Mouse (Mus musculus) lung, postnatal 25 days (tissue): ENCODE data around the gene Smad9.
"Not testable (repeated sequence)": the region's sequence is repeated elsewhere in the genome, so short reads cannot be mapped to it uniquely, and the experiment has no call there.

ENCODE experiments used
- DNase-seq: peaks from one replicate; pipeline ENCODE4 v3.0.0; 2022; ENCODE audit warnings: low spot score

Smad9 gene

DNA sequence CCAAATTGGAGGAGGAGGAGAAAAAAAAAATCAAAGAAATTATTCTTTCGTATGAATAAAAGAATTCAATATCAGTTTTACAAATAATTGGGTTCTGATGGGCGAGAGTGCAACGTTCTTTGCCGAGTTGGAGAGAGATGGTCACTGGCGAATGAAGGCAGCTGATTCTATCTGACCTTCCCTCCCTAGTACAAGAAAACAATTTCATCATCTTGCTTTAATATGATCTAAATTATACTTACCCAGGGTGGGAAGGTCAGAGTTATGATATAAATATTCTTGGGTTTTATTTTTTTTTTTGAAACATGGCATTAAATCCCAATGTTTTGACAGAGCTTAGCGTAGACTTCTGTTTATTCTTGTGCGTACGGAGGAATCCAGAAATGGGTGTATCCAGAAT lies 2.1 kb downstream of the Smad9 start:
- DNase-seq = no peak

- no peak for DNase-seq
Measured at GRCm38 (mm10) chr3:54759211-54759610, 3.8 kb downstream of the Smad9 start.

- DNase-seq = no peak
Measured at GRCm38 (mm10) chr3:54760321-54761115, 5.1 kb downstream of the Smad9 start.

GRCm38 (mm10) chr3:54761258-54761657 lies 5.9 kb downstream of the Smad9 start:
- no peak for DNase-seq

- DNase-seq = peak; percentile 22
Measured at GRCm38 (mm10) chr3:54764418-54764817, 9.0 kb downstream of the Smad9 start.

GRCm38 (mm10) chr3:54765521-54765920 lies 10.1 kb downstream of the Smad9 start:
- not testable (repeated sequence) for DNase-seq

GRCm38 (mm10) chr3:54766034-54766433 lies 10.7 kb downstream of the Smad9 start:
- no peak for DNase-seq

DNA sequence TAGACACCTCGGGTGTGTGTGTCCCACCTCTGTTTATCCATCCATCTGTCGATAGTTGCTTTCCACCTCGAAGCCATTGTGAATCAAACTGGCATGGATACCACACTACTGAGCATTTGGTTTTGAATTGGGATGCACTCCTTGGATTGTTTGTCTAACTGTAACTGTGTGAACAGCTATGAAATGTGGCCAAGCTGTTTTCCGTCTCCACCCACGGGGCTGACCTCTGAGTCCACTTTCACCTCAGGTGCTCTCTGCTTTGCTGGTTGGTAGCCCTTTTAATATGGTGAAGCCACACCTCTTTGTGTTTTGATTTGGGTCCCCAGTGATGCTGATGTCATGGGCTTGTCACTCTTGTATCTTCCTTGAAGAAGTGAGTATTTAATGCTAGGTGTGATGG lies 11.4 kb downstream of the Smad9 start:
- DNase-seq = no peak

DNA sequence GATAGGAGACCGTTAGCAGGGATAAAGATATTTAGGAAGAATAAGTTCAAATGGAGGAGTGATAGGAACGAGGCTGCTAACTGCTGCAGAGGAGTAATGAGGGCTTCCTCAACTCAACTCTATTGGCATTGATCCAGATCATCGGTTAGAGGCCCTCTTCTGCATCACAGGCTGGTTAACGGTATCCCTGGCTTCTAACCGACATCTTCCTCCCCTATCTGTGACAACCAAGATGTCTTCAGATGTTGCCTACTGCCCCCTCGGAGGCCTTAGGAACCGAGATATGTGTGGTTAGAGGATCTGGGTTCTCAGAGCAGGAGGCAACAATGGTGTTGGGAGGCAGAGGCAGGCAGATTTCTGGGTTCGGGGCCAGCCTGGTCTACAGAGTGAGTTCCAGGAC lies 13.2 kb downstream of the Smad9 start:
- DNase-seq = no peak

GRCm38 (mm10) chr3:54769349-54770275 lies 14.2 kb downstream of the Smad9 start:
- no peak for DNase-seq

DNA sequence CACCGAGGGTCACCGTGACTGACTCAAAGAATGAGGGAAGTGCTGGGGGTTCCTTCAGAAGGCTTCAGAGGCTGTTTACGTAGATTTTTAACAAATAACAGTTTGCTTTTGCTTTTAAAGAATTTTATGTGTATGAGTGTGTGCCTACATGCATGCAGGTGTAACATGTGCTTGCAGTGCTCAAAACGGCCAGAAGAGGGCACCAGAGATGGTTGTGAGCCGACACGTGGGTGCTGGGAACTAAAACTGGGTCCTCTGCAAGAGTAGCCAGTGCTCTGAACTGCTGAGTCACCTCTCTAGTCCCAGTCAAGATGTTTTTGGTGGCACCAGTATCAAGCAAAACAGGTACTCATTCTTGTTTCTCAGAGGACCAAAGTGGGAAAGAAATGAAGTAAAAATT lies 18.2 kb downstream of the Smad9 start:
- no peak for DNase-seq

GRCm38 (mm10) chr3:54775989-54776631 lies 20.7 kb downstream of the Smad9 start:
- DNase-seq = no peak

DNA sequence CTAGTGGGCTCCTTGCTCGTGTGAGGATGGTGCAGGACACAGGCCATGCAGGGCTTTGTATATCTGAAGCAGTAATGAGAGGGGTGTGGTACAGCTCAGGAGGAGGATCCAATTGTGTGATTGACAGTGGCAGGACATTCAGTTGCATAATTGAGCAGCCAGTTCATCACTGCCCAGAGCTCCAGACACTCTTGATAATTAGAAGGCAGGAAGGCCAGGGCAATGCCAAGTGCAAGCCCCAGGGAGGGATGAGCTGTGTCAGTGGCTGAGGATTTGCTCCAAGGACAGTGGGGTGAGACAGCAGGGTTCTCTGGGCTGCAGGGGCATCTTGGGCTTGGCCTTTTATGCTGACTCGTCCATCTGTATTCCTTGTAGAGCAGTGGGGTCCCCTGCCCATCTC lies 35.2 kb downstream of the Smad9 start:
- no peak for DNase-seq

- DNase-seq = no peak
Measured at GRCm38 (mm10) chr3:54791822-54792677, 36.7 kb downstream of the Smad9 start.

- no peak for DNase-seq
Measured at GRCm38 (mm10) chr3:54793762-54794161, 38.4 kb downstream of the Smad9 start.

- DNase-seq = no peak
Measured at GRCm38 (mm10) chr3:54795379-54795778, 40.0 kb downstream of the Smad9 start.

DNA sequence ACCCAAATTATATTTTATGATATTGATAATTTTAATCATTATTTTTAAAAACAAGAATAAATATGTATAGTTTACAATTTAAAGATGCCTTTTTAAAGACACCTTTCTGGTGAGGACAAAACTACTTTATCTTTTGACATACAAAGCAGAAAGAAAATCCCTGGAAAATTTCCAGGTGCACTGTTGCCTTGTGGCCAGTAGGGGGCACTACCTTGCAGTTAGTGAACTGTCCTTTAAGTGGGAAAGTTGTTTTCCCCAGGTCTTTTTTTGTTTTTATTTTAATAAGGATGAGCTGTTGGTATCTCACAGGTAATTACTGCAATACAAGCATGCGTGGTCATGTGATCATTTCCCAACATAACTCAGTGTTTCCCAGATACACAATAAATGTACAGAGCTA lies 40.4 kb downstream of the Smad9 start:
- DNase-seq = no peak

- peak; percentile 45 for DNase-seq
Measured at GRCm38 (mm10) chr3:54797211-54797610, 41.8 kb downstream of the Smad9 start.

DNA sequence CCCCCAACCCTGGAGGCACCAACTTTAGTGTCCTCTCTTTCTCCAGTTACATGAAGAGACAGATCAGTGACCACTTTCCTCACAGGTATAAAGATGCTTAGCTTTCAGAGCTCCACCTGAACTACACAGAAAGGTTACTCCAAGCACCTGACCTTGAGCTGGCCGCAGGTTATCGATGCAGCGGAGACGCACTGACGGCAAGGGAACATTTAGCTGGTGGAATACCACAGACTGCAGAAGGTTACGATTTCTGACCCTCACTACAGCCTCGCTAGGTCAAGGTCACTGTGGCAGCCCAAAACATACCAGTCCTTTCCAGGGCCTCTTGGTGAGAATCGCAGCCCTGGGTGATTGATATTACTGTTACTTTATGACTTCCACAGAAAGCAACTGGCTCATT lies 48.3 kb downstream of the Smad9 start:
- DNase-seq = no peak

DNA sequence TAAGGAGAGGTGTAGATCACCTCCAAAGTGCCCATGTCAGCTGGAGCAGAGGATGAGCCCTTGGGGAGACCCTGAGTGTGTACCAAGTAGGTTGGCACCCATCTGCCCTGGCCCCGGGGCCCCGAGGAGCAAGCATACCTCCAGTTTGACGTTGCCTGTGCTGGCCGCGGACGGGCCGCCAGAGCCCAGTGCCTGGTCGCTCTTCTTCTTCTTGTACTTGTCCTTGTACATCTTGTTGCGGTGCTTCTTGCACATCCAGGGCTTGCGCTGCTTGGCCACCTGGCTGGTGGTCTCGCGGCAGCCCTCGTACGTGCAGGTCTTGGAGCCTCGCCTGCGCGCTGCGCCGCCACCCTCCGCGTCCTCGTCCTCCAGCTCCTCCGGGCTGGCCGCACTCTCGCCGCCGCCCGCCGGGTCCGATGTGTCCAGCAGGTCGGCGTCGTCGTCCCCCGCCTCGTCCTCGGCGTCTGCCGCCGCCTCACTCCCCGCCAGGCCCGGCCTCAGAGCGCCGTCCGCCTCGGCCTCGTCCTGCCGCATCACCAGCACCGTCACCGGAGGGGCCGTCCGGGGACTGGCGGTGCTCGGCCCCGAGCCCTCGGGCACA lies 51.8 kb downstream of the Smad9 start:
- DNase-seq = no peak

DNA sequence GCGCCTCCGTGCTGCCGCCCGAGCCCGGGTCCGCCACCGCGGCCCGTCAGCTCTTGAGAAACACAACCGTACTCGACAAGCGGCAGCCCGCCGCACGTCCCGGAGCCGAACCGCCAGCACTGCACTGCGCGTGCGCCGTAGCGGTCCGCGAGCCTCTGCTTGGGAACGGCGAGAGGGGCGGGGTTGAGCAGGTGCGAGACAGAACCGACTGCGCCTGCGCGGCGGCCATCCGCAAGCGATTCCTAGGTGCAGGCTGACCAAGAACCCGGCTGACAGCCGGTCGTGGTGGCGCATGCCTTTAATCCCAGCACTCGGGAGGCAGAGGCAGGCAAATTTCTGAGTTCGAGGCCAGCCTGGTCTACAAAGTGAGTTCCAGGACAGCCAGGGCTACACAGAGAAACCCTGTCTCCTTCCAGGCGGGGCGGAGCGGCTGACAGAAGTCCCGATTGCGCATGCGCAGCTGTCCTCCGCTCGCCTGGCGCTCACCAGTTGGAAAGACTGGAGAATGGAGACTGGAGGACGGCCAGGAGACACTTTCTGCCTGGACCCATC lies 52.4 kb downstream of the Smad9 start, which contains the start of gene Rfxap:
Gene Rfxap (minus strand): TSS at position 126 of the 552 bp plus-strand sequence.
- peak; percentile 94 for DNase-seq
